Mouse (Mus musculus) embryonic fibroblast, embryonic 13.5 days (primary cell): Measurements from ENCODE around the gene Nkd2. TPM values are rescaled to one million over a fixed set of nuclear protein-coding genes. Genes with fewer than 3 reads are reported as not detected.

Experiments used
- H3K27ac ChIP-seq: 2 replicates; pipeline ENCODE4 v1.5.1; 2012; ENCODE audit warnings: low read length, control low read depth, inconsistent platforms; ENCODE audit not compliant: insufficient read depth
- H3K4me1 ChIP-seq: 2 replicates; pipeline ENCODE4 v1.6.1; 2011; ENCODE audit warnings: low read length; ENCODE audit not compliant: control insufficient read depth, insufficient read depth
- H3K4me3 ChIP-seq: 2 replicates; pipeline ENCODE4 v1.5.1; 2011; ENCODE audit warnings: mild to moderate bottlenecking, control low read depth, low read length; ENCODE audit not compliant: insufficient read depth
- CTCF ChIP-seq: IDR thresholded peaks from 2 replicates; pipeline ENCODE4 v1.5.1; 2011; ENCODE audit warnings: mild to moderate bottlenecking, control low read depth, low read length, moderate library complexity, borderline replicate concordance; ENCODE audit not compliant: insufficient read depth
- POLR2A ChIP-seq: IDR thresholded peaks from 2 replicates; pipeline ENCODE4 v1.6.1; 2011; ENCODE audit warnings: low read depth, mild to moderate bottlenecking, control low read depth, low read length, moderate library complexity
- polyA plus RNA-seq: library from polyadenylated mRNA; stranded (reverse); fragments of >200 nt; gene quantifications from 2 replicates; pipeline ENCODE4 v1.2.4, GENCODE M21; 2011; ENCODE audit warnings: low read depth; ENCODE audit not compliant: missing spikeins, insufficient read length

Nkd2 gene
- polyA plus RNA-seq, 1 experiment: 10.9 TPM

DNA sequence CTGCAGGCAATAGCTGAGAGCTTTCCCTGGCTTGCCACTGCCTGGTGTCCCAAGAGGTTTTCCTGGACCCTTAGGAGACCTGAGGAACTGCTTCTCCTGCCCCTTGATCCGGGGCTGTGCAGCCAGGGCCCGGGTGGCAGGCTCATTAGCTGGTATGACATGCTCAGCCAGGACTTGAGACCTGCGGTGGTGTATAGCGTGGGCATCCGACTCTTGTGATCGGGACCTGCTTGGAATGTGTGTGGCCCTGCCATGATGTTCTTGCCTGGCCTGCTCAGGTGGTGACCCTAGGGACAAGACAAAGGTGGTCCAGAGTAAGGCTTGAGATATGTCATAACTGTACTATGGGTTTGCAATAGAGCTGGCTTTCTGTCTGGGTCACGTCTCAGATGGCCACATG, 26.2 kb downstream of the Nkd2 start:
- Histone ChIP-seq H3K4me1 (no peaks in the 10 kb centered on the region), H3K27ac (no peak overlapping the region), H3K4me3 (no peak overlapping the region)
- TF ChIP-seq CTCF (no peak), POLR2A (no peak)

- Histone ChIP-seq H3K27ac (no peak overlapping the region), H3K4me1 (no peaks in the 10 kb centered on the region), H3K4me3 (no peak overlapping the region)
- TF ChIP-seq CTCF: no peak
- no peak for TF ChIP-seq POLR2A
Measured at GRCm38 (mm10) chr13:73818921-73819320, 28.5 kb downstream of the Nkd2 start.

DNA sequence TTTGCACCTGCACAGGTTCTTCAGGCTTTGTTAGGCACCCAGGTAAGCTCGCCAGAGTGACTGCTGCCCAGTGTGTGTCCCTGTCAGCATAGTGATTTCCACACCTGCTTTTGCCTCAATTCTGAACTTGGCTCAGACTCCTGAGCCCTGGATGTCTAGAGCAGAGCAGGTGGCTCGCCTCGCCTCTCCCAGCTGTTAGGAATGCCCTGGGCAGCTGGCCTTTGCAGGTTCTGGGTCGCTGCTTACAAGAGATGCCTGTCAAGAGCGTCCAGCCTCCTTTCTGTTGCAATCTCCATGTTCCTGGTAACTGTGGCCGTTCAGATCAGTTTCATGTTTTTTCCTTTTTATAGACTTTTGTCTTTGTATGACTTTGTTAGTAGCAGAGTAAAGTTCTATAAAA, 31.1 kb downstream of the Nkd2 start:
- no peak for TF ChIP-seq CTCF
- TF ChIP-seq POLR2A: no peak
- H3K4me1 ChIP-seq: no peaks in the 10 kb centered on the region
- no peak overlapping the region for H3K4me3 ChIP-seq
- H3K27ac ChIP-seq: no peak overlapping the region

- Histone ChIP-seq H3K4me3 (no peak overlapping the region), H3K4me1 (no peaks in the 10 kb centered on the region), H3K27ac (no peak overlapping the region)
- TF ChIP-seq POLR2A (no peak), CTCF (no peak)
Measured at GRCm38 (mm10) chr13:73814181-73814580, 33.2 kb downstream of the Nkd2 start.

GRCm38 (mm10) chr13:73812936-73813335, 34.5 kb downstream of the Nkd2 start:
- H3K4me3 ChIP-seq: no peak overlapping the region
- TF ChIP-seq CTCF (no peak), POLR2A (no peak)

GRCm38 (mm10) chr13:73804914-73805313, 42.5 kb downstream of the Nkd2 start:
- no peak overlapping the region for H3K4me3 ChIP-seq
- TF ChIP-seq POLR2A (no peak), CTCF (no peak)
- no peak overlapping the region for H3K27ac ChIP-seq
- H3K4me1 ChIP-seq: no peaks in the 10 kb centered on the region

More at GRCm38 (mm10) chr13:73812936-73813335, 34.5 kb downstream of the Nkd2 start:
- Histone ChIP-seq H3K4me1 (no peaks in the 10 kb centered on the region), H3K27ac (no peak overlapping the region)

- no peak for TF ChIP-seq CTCF
- TF ChIP-seq POLR2A: no peak
Measured at GRCm38 (mm10) chr13:73803450-73804178, 43.8 kb downstream of the Nkd2 start.

DNA sequence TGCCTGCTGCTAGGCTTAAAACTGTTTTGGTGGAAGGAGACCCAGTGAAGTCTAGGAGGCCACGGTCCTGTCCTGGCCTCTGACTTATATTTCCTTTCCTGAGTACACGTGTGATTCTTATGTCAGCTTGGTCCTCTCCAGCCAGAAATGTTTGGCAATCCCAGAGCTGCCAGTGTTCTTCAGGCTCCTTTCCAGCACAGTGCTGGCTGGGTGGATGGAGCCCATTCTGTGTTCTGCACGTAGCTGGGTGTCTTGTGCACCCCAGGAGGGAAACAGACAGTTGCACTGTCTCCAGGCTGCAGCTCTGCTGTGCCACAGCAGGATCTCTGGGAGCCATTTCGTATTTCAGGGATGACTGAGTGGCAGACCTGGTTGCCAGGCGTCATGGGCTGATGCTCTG, 48.3 kb downstream of the Nkd2 start:
- no peak overlapping the region for H3K27ac ChIP-seq
- no peak for TF ChIP-seq CTCF
- TF ChIP-seq POLR2A: no peak
- H3K4me3 ChIP-seq: no peak overlapping the region
- H3K4me1 ChIP-seq: no peaks in the 10 kb centered on the region

More at GRCm38 (mm10) chr13:73803450-73804178, 43.8 kb downstream of the Nkd2 start:
- Histone ChIP-seq H3K4me1 (no peaks in the 10 kb centered on the region), H3K4me3 (no peak overlapping the region), H3K27ac (no peak overlapping the region)

DNA sequence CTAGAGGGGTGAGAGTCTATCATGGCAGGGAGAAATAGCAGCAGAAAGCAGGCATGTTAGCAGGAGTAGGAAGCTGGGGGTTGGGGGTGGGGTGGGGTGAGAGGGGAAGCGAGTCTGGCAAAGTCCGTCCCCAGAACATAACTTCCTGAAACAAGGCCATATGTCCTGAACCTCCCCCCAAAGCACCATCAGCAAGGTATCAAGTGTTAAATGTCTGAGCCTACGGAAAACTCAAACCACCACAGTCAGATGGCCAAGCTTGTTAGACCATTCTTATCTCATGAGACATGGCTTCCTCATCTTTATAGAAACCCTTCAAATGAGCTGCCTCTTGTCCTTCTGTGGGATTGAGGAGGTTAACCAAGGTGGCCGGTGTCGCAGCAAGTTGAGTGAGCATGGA, 54.3 kb downstream of the Nkd2 start:
- no peak for TF ChIP-seq CTCF
- TF ChIP-seq POLR2A: no peak
- Histone ChIP-seq H3K4me1 (no peaks in the 10 kb centered on the region), H3K4me3 (no peak overlapping the region), H3K27ac (no peak overlapping the region)

- H3K4me1 ChIP-seq: no peaks in the 10 kb centered on the region
- no peak overlapping the region for H3K27ac ChIP-seq
- no peak overlapping the region for H3K4me3 ChIP-seq
- no peak for TF ChIP-seq POLR2A
Measured at GRCm38 (mm10) chr13:73792176-73792575, 55.3 kb downstream of the Nkd2 start.
